Mouse (Mus musculus) heart, adult 2 months (tissue): ENCODE data around the gene Phlpp1.

ENCODE experiments used
- CTCF ChIP-seq: fragments of 200-600 bp; IDR thresholded peaks from 2 replicates; pipeline ENCODE4 v1.8.1; 2022; ENCODE audit warnings: antibody characterized with exemption, mild to moderate bottlenecking, moderate library complexity
- EP300 ChIP-seq: fragments of 200-500 bp; IDR thresholded peaks from 2 replicates; pipeline ENCODE4 v1.6.1; 2011; ENCODE audit warnings: low read depth, low read length, control low read depth; ENCODE audit not compliant: insufficient read depth

DNA sequence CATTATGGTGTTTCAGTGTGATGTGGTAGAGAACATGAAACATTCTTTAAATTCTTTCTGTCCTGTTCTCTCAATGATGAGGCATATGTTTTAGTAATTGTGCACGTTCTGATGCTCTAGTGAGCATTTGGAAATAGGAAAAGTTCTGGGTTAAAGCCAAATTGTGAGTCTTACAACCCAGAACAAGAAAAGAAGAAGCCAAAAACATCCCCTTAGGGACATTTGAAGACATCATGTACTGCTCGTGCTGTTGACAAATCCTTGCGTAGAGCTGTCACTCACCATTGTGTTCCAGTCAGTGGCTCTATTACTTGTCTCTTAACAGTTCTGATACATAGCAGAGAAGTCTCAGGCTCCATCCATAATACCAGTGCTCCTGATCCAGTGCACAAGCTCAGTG lies 170.5 kb downstream of the Phlpp1 start:
- no peak for TF ChIP-seq EP300
- no peak for TF ChIP-seq CTCF
